Mouse (Mus musculus) spleen, adult 2 months (tissue): ENCODE measurements around the gene Aatf.

Experiments
- CTCF ChIP-seq: fragments of 200-500 bp; IDR thresholded peaks from 2 replicates; pipeline ENCODE4 v1.5.1; 2011; ENCODE audit warnings: mild to moderate bottlenecking, inconsistent platforms; ENCODE audit not compliant: insufficient read depth, insufficient read length, insufficient replicate concordance; ENCODE audit errors: extremely low read depth
- POLR2A ChIP-seq: fragments of 200-500 bp; IDR thresholded peaks from 2 replicates; pipeline ENCODE4 v1.6.1; 2011; ENCODE audit warnings: low read depth, low read length, inconsistent platforms

DNA sequence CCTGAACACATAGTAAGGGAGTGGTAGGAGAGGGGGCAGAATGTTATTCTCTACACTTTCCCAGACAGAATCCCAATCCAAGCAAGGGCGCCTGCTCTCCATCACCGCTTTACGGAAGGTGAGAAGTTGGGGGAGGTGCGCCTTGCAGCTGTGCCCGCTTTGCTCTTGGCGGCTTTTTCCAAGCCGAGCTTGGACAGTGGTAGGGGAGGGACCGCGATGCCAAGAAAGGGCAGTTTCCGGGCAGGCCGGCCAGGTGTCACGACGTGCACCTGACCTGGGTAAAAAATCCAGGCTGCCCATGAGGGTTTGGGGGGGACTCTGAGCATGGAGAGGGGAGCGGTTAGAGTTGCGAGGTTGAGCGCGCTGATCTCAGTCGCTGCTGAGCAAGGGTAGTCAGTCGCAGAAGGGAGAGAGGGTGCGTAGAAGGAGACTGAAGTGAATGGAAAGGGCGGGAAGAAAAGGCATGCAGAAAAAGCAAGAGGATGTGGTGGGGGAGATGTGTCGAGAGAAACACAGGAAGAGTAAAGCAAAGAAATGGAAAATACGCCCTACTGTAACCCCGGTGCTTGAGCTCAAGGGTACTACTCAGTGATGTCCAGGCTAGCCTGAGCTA is 15.9 kb upstream of the Aatf start:
- no peak for TF ChIP-seq CTCF
- TF ChIP-seq POLR2A, result no peak
